Mouse (Mus musculus) skeletal muscle tissue, postnatal 0 days (tissue): Measurements from ENCODE around the gene Gm48552. TPM values are rescaled to one million over a fixed set of nuclear protein-coding genes. Genes with fewer than 3 reads are reported as not detected.

ENCODE experiments used
- microRNA-seq, 2 experiments: library from miRNA; unstranded; fragments of <30 nt; microRNA quantifications; one replicate each; pipeline ENCODE4; 2016
- polyA plus RNA-seq: library from polyadenylated mRNA; unstranded; fragments of >200 nt; fragmentation: Nextera tagmentation; extraction: Ambion mirVana; gene quantifications from 2 replicates; pipeline ENCODE4 v1.2.1, GENCODE M21; 2015

The Gm48552 gene
- 0.24 TPM in 2 replicates for polyA plus RNA-seq

DNA sequence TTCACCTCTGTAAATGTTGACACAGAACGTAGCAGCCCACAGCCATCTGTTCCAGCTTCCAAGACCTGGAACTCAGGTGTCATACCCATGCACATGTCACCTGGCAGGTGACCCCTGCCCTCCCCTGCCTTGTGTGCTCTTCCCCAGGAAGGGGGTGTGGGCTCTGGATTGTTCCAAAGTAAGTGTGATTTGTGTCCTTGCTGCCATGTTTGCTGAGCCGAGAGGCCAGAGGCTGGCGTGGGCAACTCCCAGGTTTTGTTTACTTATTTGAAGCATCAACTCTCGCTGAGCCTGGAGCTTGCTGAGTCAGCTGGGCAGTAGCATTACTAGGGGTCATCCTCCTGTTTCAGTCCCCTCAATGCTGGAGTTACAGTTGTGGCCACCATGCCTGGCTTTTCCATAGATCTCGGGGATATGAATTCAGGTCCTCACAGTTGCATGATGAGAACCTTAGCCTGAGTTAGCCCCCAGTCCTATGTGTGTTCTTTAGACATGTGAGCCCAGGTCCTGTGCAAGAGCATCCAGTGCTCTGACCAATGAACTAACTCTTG is at the start of gene Gm48552:
Gene Gm48552, plus strand, starts transcription at position 501 of the 551 bp plus-strand sequence.

DNA sequence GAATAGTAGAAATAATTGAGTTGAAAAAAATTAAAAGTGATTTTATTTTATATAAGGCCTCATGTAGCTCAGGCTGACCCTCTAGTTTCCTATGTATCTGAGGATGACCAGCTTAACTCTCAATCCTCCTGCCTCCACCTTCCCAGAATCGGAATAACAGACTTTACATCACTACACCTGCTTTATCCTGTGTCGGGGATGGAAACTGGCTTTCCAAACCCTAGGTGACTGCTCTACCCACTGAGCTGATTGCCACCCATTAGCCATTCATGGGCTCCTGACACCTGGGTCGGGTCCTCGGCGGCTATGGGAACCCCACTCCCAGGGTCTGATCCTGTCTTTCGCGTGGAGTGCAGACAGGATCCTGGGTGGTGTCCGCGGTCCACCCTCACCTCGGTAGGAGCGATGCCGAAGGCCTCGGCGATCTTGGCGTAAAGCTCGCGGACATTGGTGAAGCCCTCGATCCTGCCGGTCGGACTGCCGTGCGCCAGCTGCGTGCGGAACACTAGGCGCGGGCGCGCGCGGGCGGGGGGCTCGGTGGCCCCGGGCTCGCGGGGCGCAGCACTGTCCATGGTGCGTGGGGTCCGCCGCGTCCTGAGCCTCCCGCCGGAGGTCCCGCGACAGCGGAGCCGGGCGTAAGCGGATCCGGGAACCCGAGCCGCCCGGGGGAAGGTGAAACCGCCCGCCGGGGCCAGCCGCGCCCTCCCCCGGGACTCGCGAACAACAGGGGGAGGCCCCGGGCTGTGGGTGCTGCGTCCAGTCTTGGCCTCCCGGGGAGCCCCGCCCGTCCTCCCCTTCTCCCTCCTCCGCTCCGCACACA is 45.9 kb upstream of the Gm48552 start, which contains the start of gene Gipc3:
Gene Gipc3, minus strand, starts transcription at position 581 of the 820 bp plus-strand sequence.

GRCm38 (mm10) chr10:81350351-81351063 is 38.3 kb upstream of the Gm48552 start, which contains the start of gene Hmg20b:
Hmg20b (minus strand) TSS chr10:81350480.

GRCm38 (mm10) chr10:81356991-81357844 is 31.6 kb upstream of the Gm48552 start, which contains the start of gene Mfsd12:
Mfsd12 (plus strand) TSS chr10:81357491.

GRCm38 (mm10) chr10:81365672-81366476 is 22.9 kb upstream of the Gm48552 start, which contains the start of gene 4930404N11Rik:
4930404N11Rik (minus strand) TSS chr10:81365816.

GRCm38 (mm10) chr10:81377793-81378552 is 10.8 kb upstream of the Gm48552 start, which contains the start of gene Fzr1:
Fzr1 (minus strand) TSS chr10:81378516.

GRCm38 (mm10) chr10:81383802-81384604 is 4.8 kb upstream of the Gm48552 start, which contains the start of the genes Dohh and Gm48551:
Dohh (plus strand) TSS chr10:81384428.
Gm48551 (plus strand) TSS chr10:81384466.

GRCm38 (mm10) chr10:81392781-81393185 is 4.0 kb downstream of the Gm48552 start, which contains the start of gene Smim24:
Smim24 (plus strand) TSS chr10:81393051.

Small RNAs within 50 kb of the gene (microRNA-seq; reads per million reads assigned to microRNA genes)
- 1.0 to 1.1 reads per million in 2 experiments for gene Mir1191b
- 0 to 0.21 reads per million in 2 experiments for gene Mir6913

Other genes starting within 250 kb of the Gm48552 start
- gene Pias4, start 221.1 kb upstream of the Gm48552 start, polyA plus RNA-seq: 20.9 and 22.3 TPM in 2 replicates
- gene Eef2, start 212.4 kb upstream of the Gm48552 start, polyA plus RNA-seq: 392 and 402 TPM in 2 replicates
- 44.3 and 52.5 TPM in 2 replicates for gene Dapk3, start 206.0 kb upstream of the Gm48552 start, polyA plus RNA-seq
- not detected in 2 replicates for gene 4930442H23Rik, start 205.2 kb upstream of the Gm48552 start, polyA plus RNA-seq
- 2.9 and 4.7 TPM in 2 replicates for gene Nmrk2, start 187.0 kb upstream of the Gm48552 start, polyA plus RNA-seq
- gene Atcay, start 158.2 kb upstream of the Gm48552 start, polyA plus RNA-seq: 0.26 and 0.45 TPM in 2 replicates
- 2.3 and 2.5 TPM in 2 replicates for gene Zfr2, start 155.8 kb upstream of the Gm48552 start, polyA plus RNA-seq
- 0.65 and 0.90 TPM in 2 replicates for gene Matk, start 136.1 kb upstream of the Gm48552 start, polyA plus RNA-seq
- 201 and 207 TPM in 2 replicates for gene Mrpl54, start 122.1 kb upstream of the Gm48552 start, polyA plus RNA-seq
- 50.7 and 53.6 TPM in 2 replicates for gene Apba3, start 122.0 kb upstream of the Gm48552 start, polyA plus RNA-seq
- 0.47 and 0.58 TPM in 2 replicates for gene Tjp3, start 97.4 kb upstream of the Gm48552 start, polyA plus RNA-seq
- gene Pip5k1c, start 96.0 kb upstream of the Gm48552 start, polyA plus RNA-seq: 15.1 and 16.0 TPM in 2 replicates
- gene Cactin, start 67.9 kb upstream of the Gm48552 start, polyA plus RNA-seq: 11.0 and 15.5 TPM in 2 replicates
- 7.3 and 7.8 TPM in 2 replicates for gene Tbxa2r, start 60.3 kb upstream of the Gm48552 start, polyA plus RNA-seq
- gene Gipc3, start 45.7 kb upstream of the Gm48552 start, polyA plus RNA-seq: 0.11 and 0.13 TPM in 2 replicates
- gene Hmg20b, start 38.5 kb upstream of the Gm48552 start, polyA plus RNA-seq: 38.4 and 47.5 TPM in 2 replicates
- gene Mfsd12, start 31.5 kb upstream of the Gm48552 start, polyA plus RNA-seq: 5.9 and 8.0 TPM in 2 replicates
- 0.27 and 0.37 TPM in 2 replicates for gene 4930404N11Rik, start 23.2 kb upstream of the Gm48552 start, polyA plus RNA-seq
- 35.3 and 36.5 TPM in 2 replicates for gene Fzr1, start 10.5 kb upstream of the Gm48552 start, polyA plus RNA-seq
- 70.2 and 72.8 TPM in 2 replicates for gene Dohh, start 4.6 kb upstream of the Gm48552 start, polyA plus RNA-seq
- 1.2 and 1.4 TPM in 2 replicates for gene Gm48551, start 4.5 kb upstream of the Gm48552 start, polyA plus RNA-seq
- gene Smim24, start 4.0 kb downstream of the Gm48552 start, polyA plus RNA-seq: 1.0 and 1.6 TPM in 2 replicates
- 130 and 133 TPM in 2 replicates for gene Nfic, start 66.6 kb downstream of the Gm48552 start, polyA plus RNA-seq
- 0.09 TPM in 1 of 2 replicates, not detected in the other for gene Celf5, start 93.7 kb downstream of the Gm48552 start, polyA plus RNA-seq
- 36.0 and 36.4 TPM in 2 replicates for gene Ncln, start 107.4 kb downstream of the Gm48552 start, polyA plus RNA-seq
- 0.66 and 0.81 TPM in 2 replicates for gene S1pr4, start 111.1 kb downstream of the Gm48552 start, polyA plus RNA-seq
- gene Gna15, start 135.2 kb downstream of the Gm48552 start, polyA plus RNA-seq: 1.3 and 2.6 TPM in 2 replicates
- 44.8 and 48.0 TPM in 2 replicates for gene Gna11, start 156.2 kb downstream of the Gm48552 start, polyA plus RNA-seq
- 684 and 719 TPM in 2 replicates for gene Aes, start 170.5 kb downstream of the Gm48552 start, polyA plus RNA-seq
- gene Tle2, start 185.6 kb downstream of the Gm48552 start, polyA plus RNA-seq: 7.1 and 9.1 TPM in 2 replicates
- gene Tle6, start 212.1 kb downstream of the Gm48552 start, polyA plus RNA-seq: 7.7 and 8.7 TPM in 2 replicates
- 0.55 and 0.58 TPM in 2 replicates for gene BC025920, start 217.3 kb downstream of the Gm48552 start, polyA plus RNA-seq
- 12.5 and 14.1 TPM in 2 replicates for gene Sirt6, start 238.8 kb downstream of the Gm48552 start, polyA plus RNA-seq
- 8.3 and 9.4 TPM in 2 replicates for gene Ankrd24, start 239.5 kb downstream of the Gm48552 start, polyA plus RNA-seq